Mouse (Mus musculus) neural tube, embryonic 12.5 days (tissue): ENCODE results near the gene Ncor2. TPM values are rescaled to one million over a fixed set of nuclear protein-coding genes. Genes with fewer than 3 reads are reported as not detected.

Source experiments
- ATAC-seq: fragments of 200-750 bp; cut with Nextera tagmentation; 2 replicates; pipeline ENCODE4 v1.8.0; 2017; ENCODE audit warnings: low read depth, mild to moderate bottlenecking, moderate TSS enrichment, moderate library complexity; ENCODE audit not compliant: low FRiP score
- H3K27ac ChIP-seq: fragments of 300-500 bp; sonication (generic); 2 replicates; pipeline ENCODE4 v1.5.1; 2016
- H3K27me3 ChIP-seq: fragments of 300-500 bp; sonication (generic); replicated peaks from 2 replicates; pipeline ENCODE4 v1.6.1; 2016; ENCODE audit warnings: mild to moderate bottlenecking
- H3K36me3 ChIP-seq: fragments of 300-500 bp; sonication (generic); 2 replicates; pipeline ENCODE4 v1.6.1; 2016; ENCODE audit warnings: mild to moderate bottlenecking
- H3K4me1 ChIP-seq: fragments of 300-500 bp; sonication (generic); 2 replicates; pipeline ENCODE4 v1.6.1; 2016
- H3K4me2 ChIP-seq: fragments of 300-500 bp; sonication (generic); replicated peaks from 2 replicates; pipeline ENCODE4 v1.6.1; 2016; ENCODE audit warnings: mild to moderate bottlenecking
- H3K4me3 ChIP-seq: fragments of 300-500 bp; sonication (generic); 2 replicates; pipeline ENCODE4 v1.5.1; 2016
- H3K9ac ChIP-seq: fragments of 300-500 bp; sonication (generic); 2 replicates; pipeline ENCODE4 v1.6.1; 2016; ENCODE audit warnings: mild to moderate bottlenecking
- H3K9me3 ChIP-seq: fragments of 300-500 bp; sonication (generic); 2 replicates; pipeline ENCODE4 v1.6.1; 2016; ENCODE audit warnings: mild to moderate bottlenecking
- WGBS: fragments of 180-500 bp; shearing (Covaris S2); methylation state at CpG from one replicate; pipeline ENCODE4 v1.1.7; 2016; 5-methylcytosine and 5-hydroxymethylcytosine counted together
- polyA plus RNA-seq: library from polyadenylated mRNA; unstranded; fragments of >200 nt; fragmentation: Nextera tagmentation; extraction: Ambion mirVana; gene quantifications from 2 replicates; pipeline ENCODE4 v1.2.1, GENCODE M21; 2016

Ncor2 gene
- polyA plus RNA-seq, 1 experiment from 2014 or later, result 36.9 TPM

- H3K27me3 ChIP-seq, result no peaks in the 10 kb centered on the region
- H3K9ac ChIP-seq, result no peak overlapping the region
- no peak overlapping the region for H3K27ac ChIP-seq
- WGBS, result 87% methylated on average over 9 of the region's 9 CpGs
- H3K9me3 ChIP-seq, result no peaks in the 10 kb centered on the region
- peaks cover 26% of the 10 kb centered on the region for H3K4me1 ChIP-seq
- no peak for ATAC-seq
- H3K4me3 ChIP-seq, result no peak overlapping the region
- peaks cover 87% of the 10 kb centered on the region for H3K36me3 ChIP-seq
- H3K4me2 ChIP-seq, result no peak overlapping the region
These were observed 137.4 kb downstream of the Ncor2 start for GRCm38 (mm10) chr5:125041578-125041977.

GRCm38 (mm10) chr5:125040128-125040584 lies 138.9 kb downstream of the Ncor2 start:
- Histone ChIP-seq H3K27me3 (no peaks in the 10 kb centered on the region), H3K4me2 (no peak overlapping the region), H3K4me3 (no peak overlapping the region), H3K4me1 (peaks cover 11% of the 10 kb centered on the region), H3K36me3 (peaks cover 90% of the 10 kb centered on the region), H3K9ac (no peak overlapping the region), H3K27ac (no peak overlapping the region), H3K9me3 (no peaks in the 10 kb centered on the region)
- ATAC-seq, result no peak
- 73% methylated on average over 5 of the region's 5 CpGs for WGBS

- Histone ChIP-seq H3K36me3 (peaks cover 90% of the 10 kb centered on the region), H3K27ac (no peak overlapping the region)
- WGBS, result 97% methylated on average over 8 of the region's 8 CpGs
These were observed 139.5 kb downstream of the Ncor2 start for GRCm38 (mm10) chr5:125039377-125040027.

GRCm38 (mm10) chr5:125036483-125036882 lies 142.5 kb downstream of the Ncor2 start:
- Histone ChIP-seq H3K27ac (no peak overlapping the region), H3K4me1 (0 out of 2 replicates have a peak, but pooled peaks cover 5% of the 10 kb centered on the region), H3K9ac (no peak overlapping the region), H3K4me3 (no peak overlapping the region), H3K9me3 (no peaks in the 10 kb centered on the region), H3K27me3 (no peaks in the 10 kb centered on the region), H3K36me3 (peaks cover 98% of the 10 kb centered on the region), H3K4me2 (no peak overlapping the region)
- no peak for ATAC-seq
- 85% methylated on average over 8 of the region's 8 CpGs for WGBS

More at GRCm38 (mm10) chr5:125039377-125040027, 139.5 kb downstream of the Ncor2 start:
- H3K9me3 ChIP-seq, result no peaks in the 10 kb centered on the region
- ATAC-seq, result no peak
- no peak overlapping the region for H3K9ac ChIP-seq
- H3K4me2 ChIP-seq, result no peak overlapping the region
- no peak overlapping the region for H3K4me3 ChIP-seq
- H3K4me1 ChIP-seq, result peaks cover 10% of the 10 kb centered on the region
- H3K27me3 ChIP-seq, result no peaks in the 10 kb centered on the region

- no peak overlapping the region for H3K4me2 ChIP-seq
- ATAC-seq, result no peak
- 97% methylated on average over 20 of the region's 20 CpGs for WGBS
- H3K4me1 ChIP-seq, result no peaks in the 10 kb centered on the region
- no peak overlapping the region for H3K27ac ChIP-seq
- no peaks in the 10 kb centered on the region for H3K27me3 ChIP-seq
- no peaks in the 10 kb centered on the region for H3K9me3 ChIP-seq
- H3K9ac ChIP-seq, result no peak overlapping the region
- H3K36me3 ChIP-seq, result peaks cover 98% of the 10 kb centered on the region
- no peak overlapping the region for H3K4me3 ChIP-seq
These were observed 150.1 kb downstream of the Ncor2 start for GRCm38 (mm10) chr5:125028911-125029310.

GRCm38 (mm10) chr5:125028371-125028770 lies 150.6 kb downstream of the Ncor2 start:
- Histone ChIP-seq H3K4me3 (no peak overlapping the region), H3K36me3 (peaks cover 98% of the 10 kb centered on the region), H3K4me1 (no peaks in the 10 kb centered on the region), H3K9me3 (no peaks in the 10 kb centered on the region), H3K4me2 (no peak overlapping the region), H3K9ac (no peak overlapping the region), H3K27me3 (no peaks in the 10 kb centered on the region), H3K27ac (no peak overlapping the region)
- WGBS, result 96% methylated on average over 15 of the region's 15 CpGs
- ATAC-seq, result no peak

GRCm38 (mm10) chr5:125024002-125024401 lies 155.0 kb downstream of the Ncor2 start:
- H3K4me3 ChIP-seq, result no peak overlapping the region
- ATAC-seq, result no peak
- no peak overlapping the region for H3K4me2 ChIP-seq
- H3K36me3 ChIP-seq, result peaks cover 97% of the 10 kb centered on the region
- no peaks in the 10 kb centered on the region for H3K4me1 ChIP-seq
- H3K27me3 ChIP-seq, result no peaks in the 10 kb centered on the region
- 88% methylated on average over 14 of the region's 14 CpGs for WGBS
- H3K9me3 ChIP-seq, result no peaks in the 10 kb centered on the region
- no peak overlapping the region for H3K9ac ChIP-seq
- H3K27ac ChIP-seq, result no peak overlapping the region

GRCm38 (mm10) chr5:125021298-125021697 lies 157.7 kb downstream of the Ncor2 start:
- no peak overlapping the region for H3K9ac ChIP-seq
- no peak overlapping the region for H3K4me3 ChIP-seq
- WGBS, result 88% methylated on average over 11 of the region's 11 CpGs
- H3K9me3 ChIP-seq, result no peaks in the 10 kb centered on the region
- ATAC-seq, result no peak
- peaks cover 98% of the 10 kb centered on the region for H3K36me3 ChIP-seq
- no peak overlapping the region for H3K27ac ChIP-seq
- H3K4me1 ChIP-seq, result no peaks in the 10 kb centered on the region
- no peaks in the 10 kb centered on the region for H3K27me3 ChIP-seq
- no peak overlapping the region for H3K4me2 ChIP-seq

- no peaks in the 10 kb centered on the region for H3K27me3 ChIP-seq
- H3K4me1 ChIP-seq, result no peaks in the 10 kb centered on the region
- no peak overlapping the region for H3K9ac ChIP-seq
- H3K27ac ChIP-seq, result no peak overlapping the region
- no peak for ATAC-seq
- no peak overlapping the region for H3K4me3 ChIP-seq
- no peaks in the 10 kb centered on the region for H3K9me3 ChIP-seq
- 90% methylated on average over 5 of the region's 5 CpGs for WGBS
- no peak overlapping the region for H3K4me2 ChIP-seq
- peaks cover 97% of the 10 kb centered on the region for H3K36me3 ChIP-seq
These were observed 159.9 kb downstream of the Ncor2 start for GRCm38 (mm10) chr5:125019099-125019498.

- no peak overlapping the region for H3K4me3 ChIP-seq
- no peaks in the 10 kb centered on the region for H3K4me1 ChIP-seq
- no peak overlapping the region for H3K27ac ChIP-seq
- H3K36me3 ChIP-seq, result peaks cover 83% of the 10 kb centered on the region
- no peaks in the 10 kb centered on the region for H3K27me3 ChIP-seq
- H3K9ac ChIP-seq, result no peak overlapping the region
- no peak overlapping the region for H3K4me2 ChIP-seq
- 83% methylated on average over 15 of the region's 15 CpGs for WGBS
- ATAC-seq, result no peak
- H3K9me3 ChIP-seq, result no peaks in the 10 kb centered on the region
These were observed 161.7 kb downstream of the Ncor2 start for GRCm38 (mm10) chr5:125017332-125017731.

- ATAC-seq, result no peak
- H3K27ac ChIP-seq, result no peak overlapping the region
- H3K9ac ChIP-seq, result no peak overlapping the region
- no peak overlapping the region for H3K4me3 ChIP-seq
- H3K9me3 ChIP-seq, result no peaks in the 10 kb centered on the region
- H3K4me2 ChIP-seq, result no peak overlapping the region
- no peaks in the 10 kb centered on the region for H3K27me3 ChIP-seq
- no peaks in the 10 kb centered on the region for H3K4me1 ChIP-seq
- peaks cover 79% of the 10 kb centered on the region for H3K36me3 ChIP-seq
- 89% methylated on average over 17 of the region's 17 CpGs for WGBS
These were observed 162.4 kb downstream of the Ncor2 start for GRCm38 (mm10) chr5:125016421-125017242.

- no peaks in the 10 kb centered on the region for H3K9me3 ChIP-seq
- ATAC-seq, result no peak
- 87% methylated on average over 9 of the region's 9 CpGs for WGBS
- H3K4me3 ChIP-seq, result no peak overlapping the region
- H3K27me3 ChIP-seq, result no peaks in the 10 kb centered on the region
- no peak overlapping the region for H3K4me2 ChIP-seq
- peaks cover 69% of the 10 kb centered on the region for H3K36me3 ChIP-seq
- no peak overlapping the region for H3K27ac ChIP-seq
- no peak overlapping the region for H3K9ac ChIP-seq
- no peaks in the 10 kb centered on the region for H3K4me1 ChIP-seq
These were observed 163.4 kb downstream of the Ncor2 start for GRCm38 (mm10) chr5:125015576-125015975.
